Mouse (Mus musculus) adrenal gland, postnatal 14 days (tissue): ENCODE measurements around the gene Arhgef10l. TPM values are rescaled to one million over a fixed set of nuclear protein-coding genes. Genes with fewer than 3 reads are reported as not detected.

Experiments used
- DNase-seq: peaks from one replicate; pipeline ENCODE4 v3.0.0; 2021; ENCODE audit warnings: mixed read lengths
- total RNA-seq: library from RNA; stranded (reverse); gene quantifications from 2 replicates; pipeline ENCODE4 v1.2.3, GENCODE M21; 2021

Gene Arhgef10l
- total RNA-seq, 1 experiment from 2014 or later, result 15.3 TPM

- DNase-seq, result no peak
Measured at GRCm38 (mm10) chr4:140634861-140635388, 30.9 kb downstream of the Arhgef10l start.

GRCm38 (mm10) chr4:140631276-140631849 lies 34.4 kb downstream of the Arhgef10l start:
- peak; percentile 53 for DNase-seq

DNA sequence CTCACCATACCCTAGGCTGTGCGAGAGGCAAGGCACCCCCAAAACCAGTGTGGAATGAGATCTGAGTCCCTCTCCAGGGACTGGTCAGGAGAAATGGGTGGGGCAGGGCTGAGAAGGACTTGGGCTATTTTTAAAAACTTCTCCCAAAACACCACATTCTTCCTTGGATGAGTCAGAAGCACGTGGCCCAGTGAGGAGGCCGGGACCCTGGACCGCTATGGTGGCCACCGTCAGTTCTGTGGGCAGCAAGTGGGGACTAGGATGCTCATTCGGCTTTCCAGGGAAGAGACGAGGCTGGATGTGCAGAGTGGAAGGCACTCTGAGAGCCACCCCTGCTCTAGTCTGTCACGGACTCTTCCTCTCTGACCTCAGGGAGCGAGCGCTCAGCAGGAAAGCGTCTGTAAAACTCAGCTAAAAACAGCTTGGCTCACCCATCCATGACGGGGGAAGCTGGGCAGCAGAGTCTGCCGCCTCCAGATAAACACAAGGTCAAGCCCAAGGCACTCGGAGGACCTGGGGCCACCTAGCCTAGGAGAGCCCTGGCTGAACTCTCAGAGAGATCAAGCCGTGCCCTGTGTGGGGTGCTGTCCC lies 35.1 kb downstream of the Arhgef10l start:
- peak; percentile 70 for DNase-seq

- DNase-seq, result no peak
Measured at GRCm38 (mm10) chr4:140630136-140630535, 35.7 kb downstream of the Arhgef10l start.

GRCm38 (mm10) chr4:140628971-140629370 lies 36.8 kb downstream of the Arhgef10l start:
- DNase-seq, result no peak

DNA sequence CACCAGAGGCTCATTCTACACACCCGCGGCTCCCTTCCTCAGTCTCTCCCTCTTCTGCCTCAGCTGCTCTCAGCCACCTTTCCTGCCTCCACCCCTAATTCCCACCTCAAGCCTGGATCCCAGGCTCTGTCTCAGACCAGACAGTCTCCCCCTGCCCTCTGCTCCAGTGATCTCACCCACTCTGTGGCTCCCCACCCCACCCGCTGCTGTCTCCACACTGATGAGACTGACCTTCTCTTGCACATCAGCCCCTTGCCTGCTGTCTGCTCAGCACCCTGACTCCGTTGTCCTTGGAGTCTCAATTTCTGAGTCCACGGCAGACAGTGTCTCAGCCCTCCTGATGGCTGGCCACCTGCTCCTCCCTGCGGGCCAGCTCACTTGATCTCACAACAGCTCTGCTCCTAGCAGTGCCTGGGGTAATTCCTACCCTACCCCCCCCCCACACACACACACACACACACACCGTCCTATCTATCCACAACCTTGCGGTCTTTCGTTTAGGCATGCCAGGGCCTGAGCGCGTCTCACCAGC lies 37.3 kb downstream of the Arhgef10l start:
- no peak for DNase-seq

GRCm38 (mm10) chr4:140625651-140626525 lies 39.9 kb downstream of the Arhgef10l start:
- DNase-seq, result no peak

- DNase-seq, result no peak
Measured at GRCm38 (mm10) chr4:140624468-140625176, 41.2 kb downstream of the Arhgef10l start.

DNA sequence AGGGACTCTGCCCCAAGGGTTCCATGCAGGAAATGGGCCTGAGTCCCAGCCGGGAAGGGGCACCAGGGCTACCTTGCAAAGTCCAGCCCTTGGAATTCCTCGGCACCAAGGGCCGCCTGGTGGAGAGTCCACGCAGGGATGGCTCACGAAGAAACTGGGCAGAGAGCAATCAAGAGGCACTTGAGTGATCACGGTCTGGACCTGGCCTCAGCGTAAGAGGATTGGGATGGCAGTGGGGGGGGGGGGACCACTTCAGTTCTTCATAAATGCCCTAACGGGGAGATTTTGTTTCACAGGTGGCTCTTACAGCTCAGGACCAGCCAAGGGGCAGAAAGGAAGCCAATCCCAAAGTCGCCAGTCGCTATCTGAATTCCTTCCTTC lies 41.7 kb downstream of the Arhgef10l start:
- DNase-seq, result no peak

DNA sequence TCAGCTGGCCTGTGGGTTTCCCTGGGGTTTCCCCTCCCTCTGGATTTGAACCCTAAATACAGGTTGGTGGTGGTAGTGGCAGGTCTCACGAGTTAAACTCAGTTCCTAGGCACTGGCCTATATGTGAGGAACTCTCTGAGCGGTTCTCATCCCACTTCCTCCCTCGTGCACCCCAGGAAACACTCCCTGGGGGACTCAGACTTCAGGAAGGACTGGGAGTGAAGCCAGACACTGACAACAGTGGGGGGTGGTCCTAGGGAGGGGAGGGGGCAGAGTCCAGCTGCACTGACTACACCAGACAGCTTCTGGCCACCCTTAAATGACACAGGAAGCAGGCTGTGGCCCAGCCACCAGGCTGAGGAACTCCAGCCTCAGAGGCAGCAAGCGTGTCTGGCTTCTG lies 43.0 kb downstream of the Arhgef10l start:
- DNase-seq, result peak; percentile 48

DNA sequence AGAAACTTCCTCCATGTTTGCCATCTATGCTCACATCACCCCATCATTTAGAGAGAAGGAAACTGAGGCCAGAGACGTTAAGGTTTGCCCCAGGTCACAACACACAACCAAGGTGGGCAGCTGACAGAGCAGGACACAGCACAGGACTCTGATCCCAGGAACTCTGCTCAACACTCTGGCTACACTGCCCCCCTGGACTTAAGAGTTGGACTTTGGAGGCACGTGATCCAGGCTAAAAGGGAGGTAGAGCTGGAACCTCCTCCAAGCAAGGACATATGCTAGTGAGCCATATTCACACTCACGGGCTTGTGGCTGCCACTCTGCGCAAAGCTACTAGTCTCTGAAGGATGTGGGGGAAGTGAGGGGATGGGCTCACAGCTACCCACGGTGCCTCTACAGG lies 45.3 kb downstream of the Arhgef10l start:
- DNase-seq, result no peak

DNA sequence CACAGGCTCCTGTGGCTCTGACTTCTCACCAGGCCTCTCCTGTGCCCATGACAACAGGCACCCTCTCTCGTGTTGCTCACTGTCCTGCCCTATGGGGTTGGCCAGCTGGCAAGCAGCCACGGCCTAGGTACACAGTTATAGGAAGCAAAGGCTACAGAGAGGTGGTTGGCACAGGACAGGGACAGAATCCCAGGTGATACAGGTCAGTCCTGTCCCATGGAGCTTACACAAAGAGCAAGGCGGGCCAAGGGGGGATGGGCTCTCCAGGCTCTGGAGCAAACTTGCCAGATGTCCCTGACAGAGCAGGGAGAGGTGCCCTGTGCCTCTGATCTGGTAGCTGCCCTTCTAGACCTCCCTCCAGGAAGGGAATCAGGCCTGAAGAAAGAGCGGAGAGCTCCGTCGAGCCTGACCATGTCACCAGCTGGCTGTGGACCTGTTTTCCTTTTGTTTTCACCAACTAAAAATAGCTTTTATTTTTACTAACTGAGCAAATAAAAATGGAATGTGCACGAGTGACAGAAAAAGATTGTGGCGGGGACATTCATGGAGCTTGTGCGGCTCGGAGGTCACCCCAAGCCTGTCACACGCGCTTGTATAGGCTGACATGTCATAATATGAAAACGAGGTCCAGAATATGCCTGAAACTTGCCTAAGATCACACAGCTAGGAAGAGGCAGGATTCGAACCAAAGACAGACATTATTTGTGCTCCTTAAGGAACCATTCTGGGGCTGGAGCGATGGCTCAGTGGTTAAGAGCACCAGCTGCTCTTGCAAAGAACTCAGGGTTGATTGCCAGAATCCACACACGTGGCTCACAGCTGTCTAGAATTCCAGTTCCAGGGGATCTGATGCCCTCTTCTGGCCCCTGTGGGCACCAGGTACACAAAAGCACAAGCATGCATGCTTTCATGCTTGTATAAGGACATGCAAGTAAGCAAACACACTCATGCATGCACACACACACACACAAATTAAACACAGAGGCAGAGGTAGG lies 48.1 kb downstream of the Arhgef10l start:
- peak; percentile 64 for DNase-seq

DNA sequence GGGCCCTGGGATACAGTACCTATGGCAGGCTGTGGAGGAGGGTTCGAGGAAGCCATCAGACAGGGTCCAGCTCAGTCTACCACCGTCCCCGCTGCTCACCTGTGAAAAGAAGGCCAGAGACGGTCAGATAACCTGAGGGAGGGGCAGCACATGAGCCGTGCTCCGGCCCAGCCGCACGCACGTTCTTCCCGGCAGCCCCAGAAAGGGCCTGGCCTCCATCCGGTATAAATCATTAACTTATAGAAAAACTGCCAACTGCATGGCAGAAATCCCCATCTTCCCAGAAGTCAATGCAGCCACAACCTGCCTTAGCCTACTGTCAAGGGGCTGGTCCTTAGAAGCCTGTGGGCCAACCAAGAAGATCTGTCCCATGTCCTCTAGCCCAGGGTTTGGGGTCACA lies 48.9 kb downstream of the Arhgef10l start:
- DNase-seq, result no peak

DNA sequence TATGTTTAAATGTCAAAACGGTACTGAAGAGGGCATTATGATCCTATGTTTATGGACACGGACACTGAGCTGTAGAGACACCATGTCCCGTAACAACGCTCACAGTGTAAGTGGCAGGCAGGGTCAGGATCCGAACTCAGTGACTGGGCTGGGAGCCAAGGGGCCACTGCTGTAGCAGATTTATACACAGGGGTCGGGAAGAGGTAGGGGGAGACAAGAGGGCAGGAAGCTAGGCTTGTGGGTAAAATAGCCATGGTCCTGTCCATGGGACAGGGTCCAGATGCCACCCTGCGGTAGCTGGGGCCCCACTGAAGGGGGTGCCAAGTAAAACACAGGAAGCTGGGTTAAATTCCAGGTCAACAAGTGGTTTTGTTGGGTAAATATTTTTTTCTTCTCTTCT lies 49.6 kb downstream of the Arhgef10l start:
- DNase-seq, result no peak

DNA sequence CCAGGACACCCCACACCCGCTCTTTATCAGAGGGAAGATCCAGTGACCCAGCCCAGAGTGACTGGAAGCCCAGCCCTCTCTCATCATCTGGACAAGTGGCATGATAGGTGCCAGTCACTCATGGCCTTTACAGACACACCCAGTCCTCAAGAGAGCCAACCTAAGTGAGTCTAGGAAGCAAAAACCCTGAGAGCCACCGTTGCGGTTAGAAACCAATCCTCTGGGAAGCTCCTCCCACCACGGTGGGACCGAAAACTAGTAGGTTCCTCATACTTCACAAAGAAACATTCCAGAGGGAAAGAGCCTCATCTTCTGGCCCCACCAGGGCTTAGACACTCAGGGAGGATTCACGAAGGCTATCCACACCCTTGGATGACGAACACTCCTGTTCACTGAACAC lies 50.0 kb downstream of the Arhgef10l start:
- DNase-seq, result no peak

DNA sequence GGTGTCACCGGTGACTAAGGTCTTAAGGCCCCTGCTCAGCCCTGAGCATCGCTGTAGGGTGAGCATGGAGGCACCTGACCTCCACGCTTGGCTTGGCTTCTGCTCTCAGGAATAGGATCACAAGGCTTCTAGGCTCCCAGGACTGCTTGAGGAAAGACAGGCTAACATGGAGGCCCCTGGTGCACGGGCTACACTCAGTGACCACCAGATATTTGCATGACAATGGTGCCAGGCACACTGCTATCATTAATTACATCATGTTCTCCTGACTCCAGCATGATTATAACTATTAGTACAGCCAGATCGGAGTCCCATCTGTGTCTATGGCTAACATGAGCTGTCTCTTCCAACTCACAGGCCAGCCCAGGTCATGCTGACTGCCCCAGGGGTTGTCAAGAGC lies 51.3 kb downstream of the Arhgef10l start:
- no peak for DNase-seq

GRCm38 (mm10) chr4:140614145-140614544 lies 51.7 kb downstream of the Arhgef10l start:
- no peak for DNase-seq

- DNase-seq, result no peak
Measured at GRCm38 (mm10) chr4:140610841-140611609, 54.8 kb downstream of the Arhgef10l start.

DNA sequence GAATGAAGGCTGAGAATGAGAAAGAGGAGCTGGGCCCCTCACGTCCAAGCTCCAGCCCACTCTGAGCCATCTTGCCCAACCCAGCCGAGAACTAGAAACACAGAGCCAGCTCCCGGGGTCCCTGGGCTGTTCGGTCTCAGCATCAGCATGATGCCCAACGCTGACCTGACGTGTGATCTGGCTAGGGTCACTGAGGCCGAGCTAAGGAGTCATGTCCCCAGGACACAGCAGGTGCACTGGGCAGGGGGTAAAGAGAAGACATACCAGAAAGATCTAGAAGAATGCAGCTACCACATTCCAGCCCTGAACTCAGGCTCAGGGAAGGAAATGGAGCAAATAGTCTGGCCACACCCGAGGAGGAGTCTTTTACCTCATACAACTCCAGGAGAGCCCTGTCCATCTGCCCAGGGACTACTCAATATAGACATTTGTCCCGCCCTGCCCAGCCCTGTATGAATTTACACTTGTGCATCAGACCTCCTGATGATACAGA lies 57.5 kb downstream of the Arhgef10l start:
- DNase-seq, result no peak

DNA sequence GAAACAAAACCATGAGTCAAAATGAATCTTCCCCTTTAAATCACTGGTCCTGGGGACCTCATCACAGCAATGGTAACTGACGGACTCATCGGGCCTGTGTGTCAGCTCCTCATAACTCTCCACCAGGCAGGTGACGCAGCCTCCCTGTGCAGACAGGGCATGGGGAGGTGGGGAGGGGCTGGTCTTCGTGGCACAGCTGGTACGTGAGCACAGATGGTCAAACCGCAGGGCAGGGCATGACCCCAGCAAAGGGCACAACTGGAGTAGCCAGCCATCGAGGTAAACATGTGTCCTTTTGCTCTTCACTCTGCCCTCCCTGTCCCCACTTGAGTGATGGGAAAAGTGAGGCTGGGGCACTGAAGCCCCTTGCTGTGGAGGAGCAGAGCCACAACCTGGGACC lies 59.0 kb downstream of the Arhgef10l start:
- DNase-seq, result no peak
